ENCODE assay signal across 8 mouse cellular contexts in the genomic region with DNA sequence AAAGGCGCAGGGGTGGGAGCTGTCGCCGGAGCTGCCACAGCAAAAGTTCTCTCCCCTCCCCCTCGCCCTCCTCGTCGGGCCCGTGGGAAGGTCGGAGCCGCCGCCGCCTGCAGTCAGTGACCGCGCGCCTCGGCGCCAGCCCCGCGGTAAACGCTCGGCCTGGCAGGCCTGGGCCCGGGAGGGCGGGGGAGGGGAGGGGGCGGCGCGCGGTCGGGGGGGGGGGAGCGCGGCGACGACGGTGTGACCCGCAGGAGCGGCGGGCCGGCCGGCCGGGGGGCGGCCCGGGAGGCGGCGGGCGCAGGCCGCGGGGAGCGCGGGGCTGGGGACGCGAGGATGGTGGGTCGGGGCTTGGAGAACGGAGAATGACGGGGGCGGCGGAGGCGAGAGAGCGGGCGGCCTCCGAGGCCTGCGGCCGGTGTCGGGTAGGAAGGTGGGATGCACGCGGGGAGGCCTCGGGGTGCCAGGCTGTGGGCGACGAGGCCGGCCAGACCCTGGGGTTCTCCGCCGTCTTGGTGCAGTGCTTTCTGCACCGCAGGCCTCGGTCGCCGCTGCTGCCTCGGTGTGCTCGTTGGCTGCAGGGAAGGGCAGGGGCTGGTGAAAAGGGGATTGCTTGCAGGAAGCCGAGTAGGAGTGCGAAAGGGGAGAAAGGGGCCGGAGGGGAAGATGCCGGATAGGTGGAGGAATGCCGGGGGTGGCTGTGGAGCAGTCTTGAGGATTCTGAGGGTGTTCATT. TPM values are rescaled to one million over a fixed set of nuclear protein-coding genes. Genes with fewer than 3 reads are reported as not detected.
DNase-seq lines count a peak whose midpoint lies in the region; ATAC-seq and TF ChIP-seq lines count a peak whose summit lies in the region.

No protein-coding gene starts in this region.

- peaks cover 14% of the 10 kb centered on the region for H3K79me2 ChIP-seq in heart, adult 2 months (replicated peaks; ENCODE audit: control insufficient read depth, insufficient read depth, low read length)

- no peaks in the 10 kb centered on the region for H3K27me3 ChIP-seq in embryonic facial prominence, embryonic 12.5 days
- no peaks in the 10 kb centered on the region for H3K27me3 ChIP-seq in heart, adult 2 months (ENCODE audit: control insufficient read depth, insufficient read depth, low read length)
- no peaks in the 10 kb centered on the region for H3K27me3 ChIP-seq in kidney, embryonic 16.5 days (ENCODE audit: insufficient read depth, low read length)
- H3K27me3 ChIP-seq in liver, embryonic 15.5 days, result no peaks in the 10 kb centered on the region
- no peaks in the 10 kb centered on the region for H3K27me3 ChIP-seq in neural tube, embryonic 13.5 days

- peak overlapping the region; percentile 91 for H3K4me3 ChIP-seq in embryonic facial prominence, embryonic 12.5 days
- peak overlapping the region; percentile 69 for H3K4me3 ChIP-seq in heart, adult 2 months
- H3K4me3 ChIP-seq in kidney, embryonic 16.5 days (ENCODE audit: low read length), result peak overlapping the region; percentile 97
- H3K4me3 ChIP-seq in liver, embryonic 15.5 days (replicated peaks), result peak overlapping the region; percentile 79
- peak overlapping the region; percentile 91 for H3K4me3 ChIP-seq in neural tube, embryonic 13.5 days

- WGBS in embryonic facial prominence, embryonic 12.5 days, result under 1% methylated on average over 43 of the region's 80 CpGs
- WGBS in heart, adult 2 months, result under 1% methylated on average over 63 of the region's 80 CpGs
- WGBS in kidney, embryonic 16.5 days, result under 1% methylated on average over 49 of the region's 80 CpGs
- WGBS in liver, embryonic 15.5 days (ENCODE audit: insufficient replicate concordance), result under 1% methylated on average over 59 of the region's 80 CpGs
- WGBS in neural tube, embryonic 13.5 days, result under 1% methylated on average over 58 of the region's 80 CpGs

- no peak for TF ChIP-seq EP300 in heart, adult 2 months (IDR thresholded peaks at IDR 0.05; ENCODE audit: insufficient read depth, low read depth, low read length)

- no peaks in the 10 kb centered on the region for H3K9me3 ChIP-seq in embryonic facial prominence, embryonic 12.5 days
- no peaks in the 10 kb centered on the region for H3K9me3 ChIP-seq in kidney, embryonic 16.5 days (ENCODE audit: low read length)
- no peaks in the 10 kb centered on the region for H3K9me3 ChIP-seq in liver, embryonic 15.5 days (replicated peaks)
- H3K9me3 ChIP-seq in neural tube, embryonic 13.5 days, result no peaks in the 10 kb centered on the region

- intact Hi-C loops in heart, adult 2 months (cut with DNase I), result loop anchor here (5.0 kb wide), 2 partner anchors 101 to 199 kb away; no protein-coding TSS in a partner anchor

- TF ChIP-seq POLR2A in heart, adult 2 months (IDR thresholded peaks at IDR 0.05; ENCODE audit: insufficient read depth, low read depth, low read length), result no peak

- H3K9ac ChIP-seq in embryonic facial prominence, embryonic 12.5 days, result peak overlapping the region; percentile 99
- H3K9ac ChIP-seq in heart, adult 2 months (ENCODE audit: low read depth, low read length), result peak overlapping the region; percentile 96
- H3K9ac ChIP-seq in kidney, embryonic 16.5 days (replicated peaks; ENCODE audit: low read length), result peak overlapping the region; percentile 99
- peak overlapping the region; percentile 85 for H3K9ac ChIP-seq in liver, embryonic 15.5 days
- H3K9ac ChIP-seq in neural tube, embryonic 13.5 days, result peak overlapping the region; percentile 97

- peak overlapping the region; percentile 93 for H3K4me2 ChIP-seq in embryonic facial prominence, embryonic 12.5 days (replicated peaks)
- H3K4me2 ChIP-seq in kidney, embryonic 16.5 days (replicated peaks; ENCODE audit: low read depth, low read length), result peak overlapping the region; percentile 92
- peak overlapping the region; percentile 88 for H3K4me2 ChIP-seq in liver, embryonic 15.5 days
- peak overlapping the region; percentile 78 for H3K4me2 ChIP-seq in neural tube, embryonic 13.5 days

- no peaks in the 10 kb centered on the region for H3K36me3 ChIP-seq in embryonic facial prominence, embryonic 12.5 days
- H3K36me3 ChIP-seq in heart, adult 2 months (ENCODE audit: control insufficient read depth, insufficient read depth, low read length), result peaks cover 2% of the 10 kb centered on the region
- no peaks in the 10 kb centered on the region for H3K36me3 ChIP-seq in kidney, embryonic 16.5 days (ENCODE audit: insufficient read depth, low read length)
- H3K36me3 ChIP-seq in liver, embryonic 15.5 days (replicated peaks), result no peaks in the 10 kb centered on the region
- H3K36me3 ChIP-seq in neural tube, embryonic 13.5 days, result no peaks in the 10 kb centered on the region

- peaks cover 15% of the 10 kb centered on the region for H3K4me1 ChIP-seq in embryonic facial prominence, embryonic 12.5 days
- peaks cover 5% of the 10 kb centered on the region for H3K4me1 ChIP-seq in heart, adult 2 months (ENCODE audit: control insufficient read depth, insufficient read depth, low read length)
- peaks cover 20% of the 10 kb centered on the region for H3K4me1 ChIP-seq in kidney, embryonic 16.5 days (ENCODE audit: insufficient read depth, low read length)
- H3K4me1 ChIP-seq in liver, embryonic 15.5 days (replicated peaks), result peaks cover 42% of the 10 kb centered on the region
- H3K4me1 ChIP-seq in neural tube, embryonic 13.5 days (replicated peaks), result peaks cover 37% of the 10 kb centered on the region

- TF ChIP-seq CTCF in heart, adult 2 months (IDR thresholded peaks at IDR 0.05), result no peak

- DNase-seq in CD4-positive, CD25-positive, alpha-beta regulatory T cell, adult 2 months (ENCODE audit: low read depth, low spot score), result peak; percentile 66
- peak; percentile 42 for DNase-seq in adrenal gland, postnatal 25 days
- DNase-seq in heart, adult 2 months, result peak; percentile 62 to 67
- DNase-seq in testis, postnatal 14 days (ENCODE audit: low spot score), result peak; percentile 74

- ATAC-seq in embryonic facial prominence, embryonic 12.5 days (ENCODE audit: insufficient number of reproducible peaks, insufficient read depth, low FRiP score, low TSS enrichment), result peak; percentile 77
- ATAC-seq in kidney, embryonic 16.5 days (ENCODE audit: low FRiP score, low TSS enrichment), result peak; percentile 81
- ATAC-seq in liver, embryonic 15.5 days (ENCODE audit: insufficient read depth), result peak; percentile 74
- peak; percentile 89 for ATAC-seq in neural tube, embryonic 13.5 days (ENCODE audit: low read depth)

- H3K27ac ChIP-seq in embryonic facial prominence, embryonic 12.5 days, result peak overlapping the region; percentile 97
- peak overlapping the region; percentile 93 for H3K27ac ChIP-seq in heart, adult 2 months
- peak overlapping the region; percentile 96 for H3K27ac ChIP-seq in kidney, embryonic 16.5 days (ENCODE audit: low read length)
- peak overlapping the region; percentile 86 for H3K27ac ChIP-seq in liver, embryonic 15.5 days (replicated peaks)
- H3K27ac ChIP-seq in neural tube, embryonic 13.5 days (replicated peaks), result peak overlapping the region; percentile 97

RNA-seq across cellular contexts. Expression of gene Zfp148, which starts 0.4 kb away (rescaled TPM):
- total RNA-seq in adrenal gland, postnatal 25 days (2021), result 62.4 and 67.5 TPM in 2 replicates
- 64.2 and 68.3 TPM in 2 replicates for polyA plus RNA-seq in embryonic facial prominence, embryonic 12.5 days (2016; fragmentation: Nextera tagmentation; extraction: Ambion mirVana)
- total RNA-seq in heart, adult 2 months (2021), result 10 to 100 TPM; 37.9 to 40.9 TPM
- polyA plus RNA-seq in heart, adult 2 months (2012; rRNA removed), result 6.1 and 12.3 TPM in 2 replicates
- polyA plus RNA-seq in kidney, embryonic 16.5 days (2015; fragmentation: Nextera tagmentation; extraction: Ambion mirVana), result 59.0 and 60.1 TPM in 2 replicates
- 12.5 and 12.8 TPM in 2 replicates for polyA plus RNA-seq in liver, embryonic 15.5 days (2015; fragmentation: Nextera tagmentation; extraction: Ambion mirVana)
- polyA plus RNA-seq in neural tube, embryonic 13.5 days (2015; fragmentation: Nextera tagmentation; extraction: Ambion mirVana), result 50.2 and 54.0 TPM in 2 replicates

Comparison
In these comparisons a context has a peak if more than half of its experiments do, and no peak if none do; other contexts are left out.
1. Peak in every context shown above with its lines: DNase-seq, ATAC-seq, H3K4me3 ChIP-seq and H3K27ac ChIP-seq.